Mouse (Mus musculus): Measurements from ENCODE around the gene Gas1.

DNA sequence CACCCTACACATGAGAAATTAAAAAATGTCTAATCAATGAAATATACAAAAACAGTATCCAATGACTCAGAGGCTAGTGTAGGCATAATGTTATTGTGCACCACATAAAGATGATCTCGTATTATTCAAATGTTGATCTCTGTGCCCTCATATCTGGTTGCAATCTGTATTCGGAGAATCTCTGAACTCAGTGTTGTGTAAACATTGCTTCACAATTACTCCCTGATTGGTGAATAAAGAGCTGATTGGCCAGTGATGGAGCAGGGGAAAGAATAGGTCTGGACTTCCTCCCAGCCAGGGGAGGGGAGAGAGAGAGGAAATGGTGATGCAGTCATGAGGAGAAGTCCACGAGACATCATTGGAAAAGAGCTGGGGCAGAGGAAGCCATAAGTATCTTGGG, 23.0 kb downstream of the Gas1 start:
- TF ChIP-seq CTCF (conservative IDR thresholded peaks at IDR 0.05; ENCODE audit: low read length), result no peak
- no peak for TF ChIP-seq POU5F1 (IDR thresholded peaks at IDR 0.05; ENCODE audit: borderline replicate concordance, low read length)

Measured in E14TG2a.4 (cell line).